Mouse (Mus musculus) liver, postnatal 0 days (tissue): ENCODE data around the gene Kif4. TPM values are rescaled to one million over a fixed set of nuclear protein-coding genes. Genes with fewer than 3 reads are reported as not detected.

Experiments
- ATAC-seq: fragments of 200-750 bp; cut with Nextera tagmentation; 2 replicates; pipeline ENCODE4 v1.8.0; 2017; ENCODE audit warnings: mild to moderate bottlenecking, moderate library complexity
- DNase-seq: peaks from one replicate; pipeline ENCODE4 v3.0.0-alpha.2; 2016
- H3K27ac ChIP-seq: fragments of 300-500 bp; sonication (generic); 2 replicates; pipeline ENCODE4 v1.5.1; 2014; ENCODE audit warnings: antibody characterized with exemption, moderate library complexity, mild to moderate bottlenecking, low read depth
- H3K27me3 ChIP-seq: fragments of 300-500 bp; sonication (generic); 2 replicates; pipeline ENCODE4 v1.6.1; 2014; ENCODE audit warnings: low read length, control low read depth, mixed read lengths; ENCODE audit not compliant: insufficient read depth
- H3K36me3 ChIP-seq: fragments of 300-500 bp; sonication (generic); replicated peaks from 2 replicates; pipeline ENCODE4 v1.6.1; 2014; ENCODE audit warnings: mild to moderate bottlenecking, control low read depth, low read length, moderate library complexity, mixed read lengths; ENCODE audit not compliant: insufficient read depth
- H3K4me1 ChIP-seq: fragments of 300-500 bp; sonication (generic); 2 replicates; pipeline ENCODE4 v1.6.1; 2014; ENCODE audit warnings: antibody characterized with exemption, mild to moderate bottlenecking, control low read depth; ENCODE audit not compliant: insufficient read depth
- H3K4me2 ChIP-seq: fragments of 300-500 bp; sonication (generic); 2 replicates; pipeline ENCODE4 v1.6.1; 2014; ENCODE audit warnings: low read depth, mild to moderate bottlenecking, low read length, moderate library complexity, mixed read lengths
- H3K4me3 ChIP-seq: fragments of 300-500 bp; sonication (generic); 2 replicates; pipeline ENCODE4 v1.5.1; 2014; ENCODE audit warnings: low read depth, low read length
- H3K9ac ChIP-seq: fragments of 300-500 bp; sonication (generic); replicated peaks from 2 replicates; pipeline ENCODE4 v1.6.1; 2014; ENCODE audit warnings: mild to moderate bottlenecking, moderate library complexity
- H3K9me3 ChIP-seq: fragments of 300-500 bp; sonication (generic); 2 replicates; pipeline ENCODE4 v1.6.1; 2016; ENCODE audit warnings: mild to moderate bottlenecking, control low read depth, low read length, mixed read lengths
- CTCF ChIP-seq: sonication (generic); IDR thresholded peaks from 2 replicates; pipeline ENCODE4 v1.5.1; 2016; ENCODE audit warnings: antibody characterized with exemption, low read depth
- EP300 ChIP-seq: IDR thresholded peaks from 2 replicates; pipeline ENCODE4 v1.6.1; 2016; ENCODE audit warnings: antibody characterized with exemption, low read depth, mild to moderate bottlenecking
- WGBS: fragments of 180-500 bp; shearing (Covaris S2); extraction: QIAGEN DNeasy Blood & Tissue Kit; methylation state at CpG from one replicate; pipeline ENCODE4 v1.1.7; 2014; ENCODE audit not compliant: insufficient replicate concordance; 5-methylcytosine and 5-hydroxymethylcytosine counted together
- polyA plus RNA-seq: library from polyadenylated mRNA; unstranded; fragments of >200 nt; fragmentation: Nextera tagmentation; extraction: Ambion mirVana; gene quantifications from 2 replicates; pipeline ENCODE4 v1.2.1, GENCODE M21; 2015

The Kif4 gene
- polyA plus RNA-seq, 1 experiment from 2014 or later, result 8.4 TPM

DNA sequence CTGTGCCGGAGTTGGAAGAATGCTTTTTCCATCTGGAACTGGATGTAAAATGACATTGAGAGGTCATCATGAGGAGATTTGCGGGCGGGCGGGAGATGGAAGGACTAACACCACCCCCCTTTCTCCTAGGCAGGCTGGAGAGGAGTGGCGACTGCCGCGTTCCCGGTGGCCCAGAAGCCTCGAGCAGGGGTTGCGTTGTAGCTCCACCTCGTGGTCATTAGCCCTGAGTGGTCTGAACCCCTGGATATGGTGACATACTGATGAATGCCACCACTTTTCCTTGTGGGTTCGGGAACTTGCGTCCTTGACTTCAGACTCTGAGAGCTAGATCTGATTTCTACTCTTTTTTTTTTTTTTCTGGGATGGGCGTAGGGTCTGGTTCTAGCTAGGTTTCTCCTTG, 113.4 kb downstream of the Kif4 start:
- Histone ChIP-seq H3K9ac (no peak overlapping the region), H3K36me3 (no peaks in the 10 kb centered on the region), H3K4me1 (no peaks in the 10 kb centered on the region), H3K4me3 (no peak overlapping the region), H3K9me3 (no peaks in the 10 kb centered on the region), H3K27ac (no peak overlapping the region), H3K27me3 (0 out of 2 replicates have a peak, but pooled peaks cover 9% of the 10 kb centered on the region), H3K4me2 (peak overlapping the region; percentile 58)
- peak; percentile 57 for DNase-seq
- TF ChIP-seq CTCF (peak; percentile 66), EP300 (no peak)
- WGBS, result 12% methylated on average over 14 of the region's 14 CpGs
- ATAC-seq, result peak; percentile 15; the same call in 1 of the 2 replicates

DNA sequence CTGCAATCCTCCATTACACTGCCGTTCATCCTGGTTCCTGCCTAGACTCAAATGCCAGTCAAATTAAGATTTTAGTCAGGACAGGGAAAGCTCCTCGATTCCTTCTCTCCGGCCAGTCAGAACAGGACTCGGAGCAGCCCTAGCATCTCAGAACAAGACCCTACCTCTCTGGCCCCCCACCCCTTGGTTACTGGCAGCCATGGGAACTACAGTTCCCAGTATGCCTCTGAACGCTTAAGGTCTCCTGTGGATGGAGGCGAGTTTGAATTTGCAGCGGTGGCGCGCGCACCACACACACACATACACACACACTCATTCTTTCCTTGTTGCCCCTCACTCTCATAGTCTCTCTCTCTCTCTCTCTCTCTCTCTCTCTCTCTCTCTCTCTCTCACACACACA, 113.9 kb downstream of the Kif4 start:
- WGBS, result 21% methylated on average over 10 of the region's 10 CpGs
- TF ChIP-seq CTCF (no peak), EP300 (no peak)

DNA sequence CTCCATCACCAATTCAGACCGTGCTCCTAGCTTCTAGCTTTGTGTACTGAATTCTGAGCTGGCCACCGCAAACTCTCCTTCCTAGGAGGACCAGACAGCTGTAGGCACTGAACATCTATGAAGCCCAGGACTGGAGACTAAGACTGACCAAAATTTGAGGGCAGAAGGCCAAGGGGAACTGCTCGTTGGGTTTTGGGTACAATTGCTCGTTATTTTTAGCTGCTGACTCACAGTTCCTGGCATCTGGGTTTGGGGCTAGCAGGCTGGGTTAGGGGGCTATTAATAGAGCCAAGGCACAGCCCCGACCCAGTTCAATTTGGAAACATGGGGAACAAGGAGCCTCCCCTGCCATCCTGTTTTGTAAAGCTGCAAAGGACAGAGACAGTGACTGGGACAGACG, 115.2 kb downstream of the Kif4 start:
- H3K4me3 ChIP-seq, result no peak overlapping the region
- H3K9ac ChIP-seq, result no peak overlapping the region
- H3K4me1 ChIP-seq, result no peaks in the 10 kb centered on the region
- H3K27me3 ChIP-seq, result 0 out of 2 replicates have a peak, but pooled peaks cover 3% of the 10 kb centered on the region
- no peak for TF ChIP-seq EP300
- TF ChIP-seq CTCF, result no peak
- H3K36me3 ChIP-seq, result no peaks in the 10 kb centered on the region
- no peak for DNase-seq
- H3K9me3 ChIP-seq, result no peaks in the 10 kb centered on the region
- H3K27ac ChIP-seq, result no peak overlapping the region
- no peak for ATAC-seq
- WGBS, result 48% methylated on average over 6 of the region's 6 CpGs
- H3K4me2 ChIP-seq, result no peak overlapping the region

More for the DNA sequence above, 113.9 kb downstream of the Kif4 start:
- H3K4me2 ChIP-seq, result peak overlapping the region; percentile 58
- DNase-seq (no peak), ATAC-seq (no peak)
- H3K4me1 ChIP-seq, result no peaks in the 10 kb centered on the region
- H3K27me3 ChIP-seq, result 0 out of 2 replicates have a peak, but pooled peaks cover 9% of the 10 kb centered on the region
- H3K27ac ChIP-seq, result no peak overlapping the region
- H3K9ac ChIP-seq, result no peak overlapping the region
- H3K4me3 ChIP-seq, result no peak overlapping the region
- no peaks in the 10 kb centered on the region for H3K9me3 ChIP-seq
- no peaks in the 10 kb centered on the region for H3K36me3 ChIP-seq

DNA sequence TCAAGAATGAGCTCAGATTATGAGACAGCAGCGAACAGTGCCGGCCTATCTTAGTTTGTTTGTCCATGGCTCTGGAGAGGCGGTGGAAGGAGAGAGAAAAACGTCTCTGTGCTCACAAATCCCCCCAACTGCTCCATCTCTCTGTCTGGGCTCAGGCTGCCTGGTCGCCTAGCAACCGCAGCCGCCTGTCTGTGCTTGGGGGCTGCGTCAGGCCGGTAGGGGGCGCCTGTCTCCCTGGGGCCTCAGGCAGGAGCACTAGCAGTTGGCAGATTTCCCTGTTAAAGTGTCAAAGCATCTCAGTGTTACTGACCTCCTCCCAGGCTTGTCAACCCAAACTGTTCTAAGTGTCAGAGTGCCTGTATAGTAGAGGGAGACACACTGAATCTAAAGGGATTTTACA, 116.4 kb downstream of the Kif4 start:
- Histone ChIP-seq H3K9me3 (no peaks in the 10 kb centered on the region), H3K27me3 (0 out of 2 replicates have a peak, but pooled peaks cover 2% of the 10 kb centered on the region), H3K4me3 (no peak overlapping the region), H3K4me2 (no peak overlapping the region), H3K9ac (no peak overlapping the region), H3K4me1 (no peaks in the 10 kb centered on the region), H3K36me3 (no peaks in the 10 kb centered on the region), H3K27ac (no peak overlapping the region)
- ATAC-seq (no peak), DNase-seq (peak; percentile 37)
- WGBS, result 23% methylated on average over 10 of the region's 10 CpGs
- TF ChIP-seq EP300, result no peak
- TF ChIP-seq CTCF, result peak; percentile 45

DNA sequence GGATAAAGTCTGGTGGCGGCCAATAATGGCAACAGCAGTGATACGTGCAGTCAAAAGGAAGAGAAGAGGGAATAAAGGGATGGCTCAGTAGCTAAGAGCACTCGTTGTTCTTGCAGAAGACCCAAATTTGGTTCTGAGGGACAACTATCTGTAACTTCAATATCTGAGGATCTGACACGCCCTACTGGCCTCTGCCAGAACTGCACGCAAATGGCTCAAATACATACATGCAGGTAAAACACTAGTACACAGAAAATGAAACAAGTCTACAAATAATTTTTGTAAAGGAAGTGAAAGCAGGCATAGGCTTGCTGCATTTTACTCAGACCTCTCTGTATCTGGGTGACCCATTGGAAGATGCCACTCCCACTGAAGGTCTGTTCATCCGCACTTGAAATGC, 140.3 kb downstream of the Kif4 start:
- DNase-seq (no peak), ATAC-seq (no peak)
- Histone ChIP-seq H3K27me3 (peaks cover 27% of the 10 kb centered on the region), H3K9me3 (no peaks in the 10 kb centered on the region), H3K27ac (no peak overlapping the region), H3K36me3 (no peaks in the 10 kb centered on the region), H3K4me2 (no peak overlapping the region), H3K9ac (no peak overlapping the region), H3K4me1 (no peaks in the 10 kb centered on the region), H3K4me3 (no peak overlapping the region)
- TF ChIP-seq CTCF (peak; percentile 36), EP300 (no peak)
- 79% methylated on average over 6 of the region's 6 CpGs for WGBS

DNA sequence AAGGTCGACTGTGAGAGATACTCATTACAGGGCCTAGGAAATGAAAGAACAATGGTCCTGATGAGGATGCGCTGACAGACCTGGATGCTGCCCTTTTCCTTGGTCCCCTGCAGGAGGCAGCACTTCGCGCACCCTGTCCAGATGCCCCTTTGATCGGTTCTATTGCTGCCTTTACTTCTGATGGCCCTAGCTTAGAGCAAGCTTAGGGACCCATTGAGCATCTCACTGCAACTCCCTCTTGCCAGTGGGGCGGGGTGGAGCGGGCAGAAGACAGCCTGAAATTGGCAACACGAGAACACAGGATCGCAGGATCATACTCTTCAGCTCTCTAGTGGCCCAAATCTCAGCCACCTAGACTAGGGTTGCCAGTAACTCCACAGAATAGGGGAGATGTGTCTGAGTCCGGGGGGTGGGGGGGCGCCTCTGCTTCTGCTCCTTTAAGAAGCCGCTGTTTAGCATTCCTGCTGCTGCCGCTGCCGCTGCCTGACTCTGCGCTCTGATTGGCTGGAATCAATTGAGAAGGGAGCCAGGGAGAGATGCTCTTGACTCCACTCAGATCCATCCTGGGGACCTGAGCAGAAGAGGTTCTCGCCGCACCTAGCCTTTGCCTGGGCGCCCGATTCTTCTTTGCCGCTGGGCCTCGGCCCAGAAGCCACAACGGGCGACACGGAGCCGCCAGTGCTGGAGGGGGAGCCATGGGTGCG, 141.8 kb downstream of the Kif4 start, which contains the start of gene Dlg3:
Dlg3 (plus strand) TSS at position 542 of the 704 bp plus-strand sequence.
- TF ChIP-seq CTCF (peak; percentile 35), EP300 (no peak)
- WGBS, result 21% methylated on average over 26 of the region's 26 CpGs
- no peak for DNase-seq
- Histone ChIP-seq H3K9me3 (no peaks in the 10 kb centered on the region), H3K4me1 (no peaks in the 10 kb centered on the region), H3K9ac (no peak within 1 kb of the TSS), H3K36me3 (no peaks in the 10 kb centered on the region), H3K27ac (no peak within 1 kb of the TSS), H3K4me3 (peak within 1 kb of the TSS; percentile 23), H3K27me3 (peaks cover 27% of the 10 kb centered on the region), H3K4me2 (peak within 1 kb of the TSS; percentile 45)
- ATAC-seq, result no peak
